Mouse (Mus musculus): ENCODE results near the gene B2m.

GRCm38 (mm10) chr2:122132618-122133017 is 14.9 kb upstream of the B2m start:
- TF ChIP-seq POLR2A (IDR thresholded peaks at IDR 0.05; ENCODE audit: borderline replicate concordance, control insufficient read depth, low read depth, low read length) (no peak), CTCF (IDR thresholded peaks at IDR 0.05; ENCODE audit: control insufficient read depth, insufficient read depth, low read length) (no peak)

Data from bone marrow, adult 2 months (tissue).